Mouse (Mus musculus): ENCODE measurements around the gene Spata2. TPM values are rescaled to one million over a fixed set of nuclear protein-coding genes. Genes with fewer than 3 reads are reported as not detected.

Spata2 gene
- total RNA-seq, 2 experiments from 2014 or later: 78.7 to 83.9 TPM

DNA sequence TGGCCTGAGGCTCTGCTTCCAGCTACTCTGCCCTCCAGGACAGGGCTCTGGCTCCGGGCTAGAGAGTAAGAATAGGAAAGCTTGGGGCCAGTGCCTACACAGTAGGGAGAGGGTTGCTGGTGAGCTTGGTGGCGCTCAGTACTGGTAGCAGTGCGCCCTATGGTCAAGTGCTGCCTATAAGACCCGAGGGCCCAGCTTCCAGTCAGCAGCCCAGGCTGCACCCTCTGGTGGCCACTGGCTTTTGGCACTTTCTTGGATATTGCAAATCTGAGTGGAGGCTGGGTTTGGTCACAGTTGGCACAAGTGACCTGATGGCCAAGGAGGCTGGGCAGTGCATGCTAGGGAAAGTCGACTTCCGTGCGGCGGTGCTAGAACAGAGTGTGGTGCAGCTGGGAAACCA lies 42.0 kb downstream of the Spata2 start:
- no peak for DNase-seq (ENCODE audit: extremely low spot score in 1 of 2, low spot score in 1 of 2)

DNA sequence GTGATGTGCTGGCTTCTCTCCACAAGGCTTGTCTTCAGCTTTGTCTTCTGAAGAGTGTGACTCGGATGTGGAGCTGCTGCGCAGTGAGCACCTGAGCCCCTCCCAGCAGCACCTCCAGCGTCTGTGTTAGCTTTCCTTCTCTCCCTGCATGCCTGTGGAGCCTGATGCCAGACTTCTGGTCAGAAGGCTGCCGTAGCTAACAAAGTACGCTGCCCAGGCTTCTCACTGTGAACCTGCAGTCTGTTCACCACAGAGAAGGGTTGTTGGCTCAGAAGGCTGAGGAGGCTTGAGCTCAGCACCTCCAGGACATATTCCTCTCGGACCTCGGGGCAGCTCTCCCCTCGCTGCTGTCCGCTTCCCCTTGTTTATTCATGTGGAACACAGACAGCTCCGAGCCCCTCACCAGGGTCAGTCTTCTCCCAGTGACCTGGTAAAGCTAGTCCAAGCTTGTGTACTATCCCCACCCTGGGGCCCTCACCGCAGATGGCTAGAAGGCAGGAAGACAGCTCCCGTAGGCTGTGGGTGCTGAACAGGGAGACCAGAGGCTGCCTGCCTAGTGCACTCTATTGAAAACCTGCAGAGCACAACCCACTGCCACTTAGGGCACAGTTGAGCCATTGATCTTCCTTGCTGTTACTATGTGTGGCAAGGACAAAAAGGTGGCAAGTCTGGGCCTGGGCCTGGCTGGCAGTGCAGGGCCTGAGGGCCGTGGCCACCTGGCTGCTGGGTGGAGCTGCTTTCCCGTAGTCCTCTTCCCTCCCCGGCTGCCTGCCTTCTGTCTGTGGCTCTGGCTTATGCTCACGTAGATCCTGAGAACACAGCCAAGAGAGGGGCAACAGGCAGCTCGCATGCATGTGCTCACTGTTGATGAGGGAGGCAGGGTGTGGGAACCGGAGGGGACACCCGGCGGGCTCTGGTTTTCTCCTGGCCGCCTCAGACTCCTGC lies 43.1 kb downstream of the Spata2 start:
- no peak for DNase-seq (ENCODE audit: extremely low spot score in 1 of 2, low spot score in 1 of 2)

DNA sequence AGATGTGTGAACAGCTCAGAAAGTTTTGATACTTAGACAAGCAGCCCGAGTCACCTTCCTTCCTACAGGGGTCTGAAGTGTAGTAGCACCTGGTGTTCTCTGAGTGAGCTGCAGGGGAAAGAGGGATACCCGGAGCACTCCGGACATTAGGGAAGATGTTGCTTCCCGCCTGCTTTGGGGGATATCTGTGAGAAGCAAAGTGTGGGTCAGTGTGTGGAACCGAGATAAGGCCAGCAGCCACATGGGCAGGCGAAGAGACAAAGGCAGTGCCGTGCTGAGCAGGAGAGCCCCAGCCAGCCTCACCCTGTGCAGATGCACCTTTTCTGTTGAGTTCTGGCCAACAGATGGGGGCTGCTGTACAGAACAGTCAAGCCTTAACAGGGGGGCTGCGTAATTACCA lies 45.1 kb downstream of the Spata2 start:
- DNase-seq (ENCODE audit: extremely low spot score in 1 of 2, low spot score in 1 of 2): no peak

DNA sequence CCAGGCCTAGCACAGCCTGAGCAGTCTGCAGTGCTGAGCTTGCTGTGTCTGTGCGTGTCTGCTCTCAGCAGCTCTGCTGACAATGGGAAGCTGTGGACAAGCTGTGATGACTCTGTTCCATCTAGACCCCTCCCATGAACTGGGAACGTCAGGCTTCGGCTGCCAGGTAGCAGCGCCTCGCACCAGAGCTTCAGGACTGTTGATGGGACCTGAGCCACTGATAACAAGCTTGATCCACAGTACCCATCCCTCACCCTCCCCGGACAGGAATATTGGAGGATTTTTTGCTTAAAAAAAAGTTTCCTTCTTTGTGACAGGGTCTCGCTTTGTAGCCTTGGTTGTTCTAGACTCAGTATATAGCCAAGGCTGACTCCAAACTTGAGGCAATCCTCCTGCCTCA lies 45.5 kb downstream of the Spata2 start:
- DNase-seq (ENCODE audit: extremely low spot score in 1 of 2, low spot score in 1 of 2): no peak

DNA sequence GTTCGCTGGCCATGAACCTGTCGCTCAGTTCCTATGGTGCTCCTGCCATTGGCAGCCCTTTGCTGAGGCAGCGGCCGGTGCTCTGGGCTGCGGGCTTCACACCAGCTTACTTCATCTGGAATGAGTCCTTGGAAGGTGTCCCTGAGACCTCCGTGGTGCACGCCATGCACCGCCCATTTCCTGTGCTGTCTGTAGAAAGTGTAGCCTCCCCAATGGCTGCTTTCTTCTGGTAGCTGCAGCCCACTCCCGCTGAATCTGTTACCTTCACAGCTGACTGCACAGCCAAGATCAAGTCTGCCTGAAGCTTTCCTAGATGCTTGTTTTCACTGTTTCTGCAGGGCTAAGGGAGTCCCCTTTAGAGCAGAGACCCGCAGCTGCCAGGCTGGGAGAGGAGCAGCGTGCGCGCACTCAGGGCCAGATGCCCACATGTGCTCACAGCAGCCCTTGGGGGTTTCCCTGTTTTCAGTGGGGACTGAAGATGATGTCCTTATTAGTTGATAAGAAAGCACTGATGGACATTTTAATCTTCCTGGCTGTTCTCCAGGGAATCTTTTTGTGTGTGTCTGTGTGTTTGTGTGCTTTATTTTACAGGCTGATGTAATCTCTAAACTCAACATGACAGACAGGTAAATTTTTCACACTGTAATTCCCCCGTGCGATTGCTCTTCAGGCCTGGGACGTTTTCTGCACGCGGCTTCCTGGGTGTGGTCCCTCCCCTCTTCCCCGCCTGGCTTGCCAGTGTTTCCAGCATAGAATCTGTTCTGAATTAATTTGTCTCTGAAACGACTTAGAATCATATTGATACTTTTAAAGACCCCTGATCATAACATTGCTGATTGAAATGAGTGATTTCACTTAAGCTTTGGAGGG lies 46.5 kb downstream of the Spata2 start:
- no peak for DNase-seq (ENCODE audit: extremely low spot score in 1 of 2, low spot score in 1 of 2)

DNA sequence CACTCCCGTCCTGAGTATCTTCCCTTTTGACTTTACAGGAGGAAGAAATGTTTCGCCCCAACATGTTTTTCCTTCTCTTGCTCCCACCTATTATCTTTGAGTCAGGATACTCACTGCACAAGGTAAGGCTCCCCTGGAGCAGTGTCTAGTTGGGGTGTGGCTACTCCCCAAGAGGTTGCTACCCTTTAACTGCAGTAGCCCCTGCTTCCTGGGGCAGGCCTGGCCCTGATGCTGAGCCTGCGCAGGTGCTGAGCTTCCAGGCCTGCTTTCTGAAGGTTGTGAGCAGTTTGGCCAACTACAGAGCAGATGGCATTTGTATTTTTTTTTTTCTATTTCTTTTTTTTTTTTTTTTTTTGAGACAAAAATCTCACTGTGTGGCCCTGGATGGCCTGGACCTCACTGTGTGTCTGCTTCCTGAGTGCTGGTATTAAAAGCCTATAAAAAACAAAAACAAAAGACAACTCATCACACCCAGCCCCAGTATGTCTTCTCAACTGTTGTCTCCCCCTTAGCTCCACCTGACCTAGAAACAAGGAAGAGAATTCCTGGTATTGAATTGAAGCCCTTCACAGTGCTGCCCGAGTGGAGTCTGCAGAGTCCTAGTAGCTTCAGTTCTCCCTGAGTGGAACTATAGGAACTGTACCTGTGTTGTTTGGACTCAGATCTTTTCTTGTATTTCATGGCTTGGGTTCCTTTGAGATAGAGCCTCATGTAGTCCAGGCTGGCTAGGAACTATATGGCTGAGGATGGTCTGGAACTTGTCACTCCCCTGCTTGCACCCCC lies 49.1 kb downstream of the Spata2 start:
- DNase-seq (ENCODE audit: extremely low spot score in 1 of 2, low spot score in 1 of 2): no peak

DNA sequence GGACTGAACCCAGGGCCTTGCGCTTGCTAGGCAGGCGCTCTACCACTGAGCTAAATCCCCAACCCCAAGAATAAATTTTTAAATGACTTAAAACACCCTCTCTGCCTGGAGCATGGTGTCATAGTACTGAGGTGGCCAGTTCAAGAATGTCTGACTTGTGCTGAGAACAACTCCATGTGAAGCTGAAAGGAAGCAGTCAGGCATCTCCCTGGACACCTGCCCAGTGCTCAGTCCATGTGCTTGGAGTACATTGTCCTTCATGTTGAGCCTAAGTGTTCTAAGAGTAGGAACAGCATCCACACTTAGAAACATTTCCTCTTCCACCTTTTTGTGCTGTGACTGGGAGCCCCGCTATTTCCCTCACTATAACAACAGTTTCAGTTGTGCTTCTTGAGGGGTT lies 53.3 kb downstream of the Spata2 start:
- DNase-seq (ENCODE audit: extremely low spot score in 1 of 2, low spot score in 1 of 2): no peak

DNA sequence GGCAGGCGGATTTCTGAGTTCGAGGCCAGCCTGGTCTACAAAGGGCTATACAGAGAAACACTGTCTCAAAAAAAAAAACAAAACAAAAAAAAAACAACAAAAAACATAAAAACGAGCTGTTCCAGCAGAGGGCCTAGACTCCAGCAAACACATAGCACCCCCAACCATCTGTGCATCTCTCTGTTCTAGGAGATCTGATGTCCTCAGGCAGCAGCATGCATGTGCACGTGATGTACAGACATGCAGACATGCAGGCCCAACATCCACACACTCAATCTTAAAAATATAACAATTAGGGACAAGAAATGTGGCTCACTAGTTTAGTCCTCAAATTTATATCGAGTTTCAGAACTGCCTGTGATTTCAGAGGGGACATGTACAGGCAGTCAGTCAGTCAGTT lies 56.3 kb downstream of the Spata2 start:
- no peak for DNase-seq (ENCODE audit: extremely low spot score in 1 of 2, low spot score in 1 of 2)

DNA sequence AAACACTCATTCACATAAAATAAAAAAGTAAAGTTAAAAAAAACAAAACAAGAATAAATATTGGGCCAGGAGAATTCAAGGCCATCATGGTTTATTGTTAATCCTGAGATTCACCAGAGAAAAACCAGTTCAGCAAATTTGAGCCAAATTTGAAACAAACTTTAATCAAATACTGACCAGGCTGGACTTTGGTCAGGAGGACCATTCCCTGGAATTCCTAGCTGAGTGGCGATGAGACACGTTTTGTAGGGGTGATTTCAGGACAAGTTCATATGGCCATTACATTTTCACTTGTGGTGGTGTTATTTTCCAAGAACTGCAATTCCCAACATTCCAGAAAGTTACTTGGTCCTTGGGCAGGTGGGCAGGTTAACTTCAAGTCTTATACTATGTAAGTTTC lies 57.1 kb downstream of the Spata2 start:
- no peak for DNase-seq (ENCODE audit: extremely low spot score in 1 of 2, low spot score in 1 of 2)

DNA sequence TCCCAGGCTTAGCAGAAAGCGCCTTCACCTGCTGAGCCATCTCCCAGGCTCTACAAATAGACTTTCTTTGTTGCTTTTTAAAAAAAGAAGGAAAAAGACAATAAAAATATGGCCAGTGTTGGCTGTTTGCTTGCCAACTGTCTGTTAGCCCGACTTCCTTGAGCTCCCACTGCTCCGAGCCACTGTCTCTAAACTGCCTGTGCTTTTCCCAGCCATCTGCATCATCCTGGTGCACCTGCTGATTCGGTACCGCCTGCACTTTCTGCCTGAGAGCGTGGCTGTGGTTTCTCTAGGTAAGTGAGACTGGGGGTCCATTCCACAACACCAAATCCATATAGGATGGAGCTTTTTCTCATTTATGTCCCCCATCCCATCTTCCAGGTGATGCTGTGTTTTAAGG lies 58.1 kb downstream of the Spata2 start:
- DNase-seq (ENCODE audit: extremely low spot score in 1 of 2, low spot score in 1 of 2): no peak

DNA sequence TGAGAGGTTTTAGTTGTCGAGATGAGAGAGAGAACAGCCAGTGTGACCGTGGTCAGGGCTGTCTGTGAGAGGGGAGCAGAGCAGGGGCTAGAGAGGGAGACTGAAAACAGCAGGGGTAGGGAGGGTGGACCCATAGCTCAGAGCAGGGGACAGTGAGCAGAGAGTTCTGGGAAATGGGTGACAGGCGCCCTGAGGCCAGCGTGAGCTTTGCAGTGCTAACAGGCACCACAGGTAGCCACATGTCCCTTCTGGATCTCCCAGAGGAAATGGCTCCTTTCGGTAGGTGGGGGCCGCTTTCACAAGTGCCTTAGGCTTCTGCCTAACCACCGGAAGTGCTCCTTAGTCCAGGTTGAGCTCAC lies 61.3 kb downstream of the Spata2 start:
- no peak for DNase-seq (ENCODE audit: extremely low spot score in 1 of 2, low spot score in 1 of 2)

Other genes starting within 250 kb of the Spata2 start
- gene B4galt5, start 143.7 kb downstream of the Spata2 start, total RNA-seq (2021): 10 to 100 TPM; 45.5 to 53.0 TPM
- gene Slc9a8, start 71.2 kb downstream of the Spata2 start, total RNA-seq (2021): 10 to 100 TPM; 25.9 to 35.7 TPM
- 10 to 100 TPM; 51.1 to 53.1 TPM for gene Rnf114, start 242 bp downstream of the Spata2 start, total RNA-seq (2021)
- gene Snai1, start 45.3 kb upstream of the Spata2 start, total RNA-seq (2021): under 1 TPM; 0.27 to 0.75 TPM
- 100 to 1,000 TPM; 213 to 235 TPM for gene Ube2v1, start 139.2 kb upstream of the Spata2 start, total RNA-seq (2021)
- 10 to 100 TPM; 51.0 to 51.3 TPM for gene Gm20431, start 168.6 kb upstream of the Spata2 start, total RNA-seq (2021)
- gene Cebpb, start 196.0 kb upstream of the Spata2 start, total RNA-seq (2021): 10 to 100 TPM; 32.4 to 32.8 TPM
- 10 to 100 TPM; 57.3 to 60.3 TPM for gene Tmem189, start 196.9 kb upstream of the Spata2 start, total RNA-seq (2021)

Data from layer of hippocampus, postnatal 25 days (tissue).